Mouse (Mus musculus) neural tube, embryonic 11.5 days (tissue): Measurements from ENCODE around the gene Gnaq. TPM values are rescaled to one million over a fixed set of nuclear protein-coding genes. Genes with fewer than 3 reads are reported as not detected.
"Not testable (repeated sequence)": the region's sequence is repeated elsewhere in the genome, so short reads cannot be mapped to it uniquely, and the experiment has no call there.

Experiments used
- ATAC-seq: fragments of 200-750 bp; cut with Nextera tagmentation; 2 replicates; pipeline ENCODE4 v1.8.0; 2017; ENCODE audit warnings: moderate number of reproducible peaks, mild to moderate bottlenecking, moderate TSS enrichment, moderate library complexity; ENCODE audit not compliant: insufficient read depth, low FRiP score, low TSS enrichment
- DNase-seq: peaks from one replicate; pipeline ENCODE4 v3.0.0-alpha.2; 2015; ENCODE audit warnings: low spot score
- H3K27ac ChIP-seq: fragments of 300-500 bp; sonication (generic); 2 replicates; pipeline ENCODE4 v1.5.1; 2014; ENCODE audit warnings: low read depth, mild to moderate bottlenecking, low read length
- H3K27me3 ChIP-seq: fragments of 300-500 bp; sonication (generic); 2 replicates; pipeline ENCODE4 v1.6.1; 2014; ENCODE audit warnings: mild to moderate bottlenecking, low read length, mixed read lengths; ENCODE audit not compliant: control insufficient read depth, insufficient read depth
- H3K36me3 ChIP-seq: fragments of 300-500 bp; sonication (generic); 2 replicates; pipeline ENCODE4 v1.6.1; 2014; ENCODE audit warnings: mild to moderate bottlenecking, low read length, moderate library complexity, mixed read lengths; ENCODE audit not compliant: control insufficient read depth, insufficient read depth
- H3K4me1 ChIP-seq: fragments of 300-500 bp; sonication (generic); 2 replicates; pipeline ENCODE4 v1.6.1; 2014; ENCODE audit warnings: low read length, mixed read lengths; ENCODE audit not compliant: control insufficient read depth, insufficient read depth
- H3K4me2 ChIP-seq: fragments of 300-500 bp; sonication (generic); 2 replicates; pipeline ENCODE4 v1.6.1; 2014; ENCODE audit warnings: low read depth, mild to moderate bottlenecking, moderate library complexity
- H3K4me3 ChIP-seq: fragments of 300-500 bp; sonication (generic); 2 replicates; pipeline ENCODE4 v1.5.1; 2014; ENCODE audit warnings: low read depth, low read length
- H3K9ac ChIP-seq: fragments of 300-500 bp; sonication (generic); 2 replicates; pipeline ENCODE4 v1.6.1; 2014; ENCODE audit warnings: mild to moderate bottlenecking, low read length
- H3K9me3 ChIP-seq: fragments of 300-500 bp; sonication (generic); 2 replicates; pipeline ENCODE4 v1.6.1; 2016; ENCODE audit warnings: low read length; ENCODE audit not compliant: control insufficient read depth
- WGBS: fragments of 180-500 bp; shearing (Covaris S2); extraction: QIAGEN DNeasy Blood & Tissue Kit; methylation state at CpG from one replicate; pipeline ENCODE4 v1.1.7; 2014; 5-methylcytosine and 5-hydroxymethylcytosine counted together
- polyA plus RNA-seq: library from polyadenylated mRNA; unstranded; fragments of >200 nt; fragmentation: Nextera tagmentation; extraction: Ambion mirVana; gene quantifications from 2 replicates; pipeline ENCODE4 v1.2.1, GENCODE M21; 2014

Gene Gnaq
- 24.5 and 26.5 TPM in 2 replicates for polyA plus RNA-seq

- Histone ChIP-seq H3K4me3 (peak within 1 kb of the TSS; percentile 94), H3K27me3 (no peaks in the 10 kb centered on the region), H3K36me3 (no peaks in the 10 kb centered on the region), H3K4me2 (peak within 1 kb of the TSS; percentile 65), H3K9ac (peak within 1 kb of the TSS; percentile 98), H3K4me1 (peaks cover 12% of the 10 kb centered on the region; the same call in 1 of the 2 replicates), H3K27ac (peak within 1 kb of the TSS; percentile 99), H3K9me3 (no peaks in the 10 kb centered on the region)
- DNase-seq (no peak), ATAC-seq (no peak)
- no CpG with 5 or more reads among the region's 14 CpGs for WGBS
These were observed at the start of gene Gnaq for GRCm38 (mm10) chr19:16132791-16132864. Gene Gnaq, plus strand, starts transcription at chr19:16132831.

GRCm38 (mm10) chr19:16083981-16084630 is 48.5 kb upstream of the Gnaq start:
- not testable (repeated sequence) for H3K27ac ChIP-seq, H3K9ac ChIP-seq, ATAC-seq, H3K27me3 ChIP-seq, H3K4me2 ChIP-seq, DNase-seq, H3K9me3 ChIP-seq, H3K4me1 ChIP-seq, H3K36me3 ChIP-seq, H3K4me3 ChIP-seq
- 96% methylated on average over 21 of the region's 21 CpGs for WGBS

- 63% methylated on average over 4 of the region's 4 CpGs for WGBS
- H3K4me2 ChIP-seq: no peak overlapping the region
- DNase-seq (no peak), ATAC-seq (no peak)
- no peaks in the 10 kb centered on the region for H3K36me3 ChIP-seq
- H3K4me1 ChIP-seq: no peaks in the 10 kb centered on the region
- H3K27ac ChIP-seq: no peak overlapping the region
- H3K27me3 ChIP-seq: no peaks in the 10 kb centered on the region
- H3K9me3 ChIP-seq: no peaks in the 10 kb centered on the region
- H3K9ac ChIP-seq: no peak overlapping the region
- H3K4me3 ChIP-seq: no peak overlapping the region
These were observed 47.4 kb upstream of the Gnaq start for GRCm38 (mm10) chr19:16085248-16085647.

GRCm38 (mm10) chr19:16086154-16086553 is 46.5 kb upstream of the Gnaq start:
- H3K4me1 ChIP-seq: no peaks in the 10 kb centered on the region
- no peak overlapping the region for H3K27ac ChIP-seq
- no peaks in the 10 kb centered on the region for H3K9me3 ChIP-seq
- no peak overlapping the region for H3K9ac ChIP-seq
- ATAC-seq: no peak
- H3K36me3 ChIP-seq: no peaks in the 10 kb centered on the region
- DNase-seq: no peak
- H3K27me3 ChIP-seq: no peaks in the 10 kb centered on the region
- no peak overlapping the region for H3K4me2 ChIP-seq
- no peak overlapping the region for H3K4me3 ChIP-seq

DNA sequence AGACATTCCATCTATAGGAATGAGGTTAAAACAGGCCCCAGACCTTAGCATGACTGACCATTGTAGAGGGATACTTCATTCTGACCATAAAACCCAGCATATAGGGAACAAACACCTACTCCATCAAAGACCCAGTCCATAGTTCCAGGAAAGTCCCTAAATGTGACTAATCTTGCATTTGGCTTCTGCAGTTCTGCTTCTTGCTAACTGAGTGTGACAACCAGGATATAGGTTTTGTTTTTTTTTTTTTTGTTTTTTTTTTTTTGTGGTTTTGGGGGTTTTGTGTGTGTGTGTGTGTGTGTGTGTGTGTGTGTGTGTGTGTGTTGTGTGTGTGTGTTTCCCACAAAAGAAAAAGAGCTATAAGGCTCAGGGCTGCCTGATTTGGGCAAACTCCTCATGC is 46.0 kb upstream of the Gnaq start:
- no peaks in the 10 kb centered on the region for H3K36me3 ChIP-seq
- ATAC-seq (no peak), DNase-seq (no peak)
- no peak overlapping the region for H3K9ac ChIP-seq
- H3K4me2 ChIP-seq: no peak overlapping the region
- no peaks in the 10 kb centered on the region for H3K27me3 ChIP-seq
- H3K9me3 ChIP-seq: no peaks in the 10 kb centered on the region
- H3K27ac ChIP-seq: no peak overlapping the region
- no peak overlapping the region for H3K4me3 ChIP-seq
- no peaks in the 10 kb centered on the region for H3K4me1 ChIP-seq

GRCm38 (mm10) chr19:16087391-16087790 is 45.2 kb upstream of the Gnaq start:
- no peak overlapping the region for H3K9ac ChIP-seq
- no peaks in the 10 kb centered on the region for H3K9me3 ChIP-seq
- H3K4me2 ChIP-seq: no peak overlapping the region
- ATAC-seq (no peak), DNase-seq (no peak)
- no peaks in the 10 kb centered on the region for H3K36me3 ChIP-seq
- no peak overlapping the region for H3K4me3 ChIP-seq
- no peaks in the 10 kb centered on the region for H3K27me3 ChIP-seq
- no peaks in the 10 kb centered on the region for H3K4me1 ChIP-seq
- H3K27ac ChIP-seq: no peak overlapping the region

DNA sequence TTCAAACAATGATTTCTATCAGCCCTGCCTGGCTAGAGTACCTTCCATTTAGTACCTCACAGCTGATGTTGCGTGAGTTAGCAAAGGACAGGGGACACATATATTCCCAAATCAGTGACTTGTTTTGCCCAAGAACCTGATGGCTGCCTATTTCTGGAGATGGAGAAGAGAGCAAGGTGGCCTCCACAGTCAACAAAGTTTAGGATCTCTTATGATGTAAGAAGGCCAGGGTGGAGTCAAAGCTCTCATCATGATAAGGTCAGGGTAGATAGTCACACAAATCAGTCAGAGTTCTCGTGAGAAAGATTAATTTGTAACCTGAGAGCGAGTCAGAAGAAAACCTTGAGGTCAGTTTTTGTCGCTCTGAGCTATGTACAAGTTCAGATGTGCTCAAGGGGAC is 39.0 kb upstream of the Gnaq start:
- ATAC-seq (no peak), DNase-seq (no peak)
- Histone ChIP-seq H3K4me3 (no peak overlapping the region), H3K27me3 (no peaks in the 10 kb centered on the region), H3K4me1 (no peaks in the 10 kb centered on the region), H3K36me3 (no peaks in the 10 kb centered on the region), H3K4me2 (no peak overlapping the region), H3K9me3 (no peaks in the 10 kb centered on the region), H3K9ac (no peak overlapping the region), H3K27ac (no peak overlapping the region)
- WGBS: 84% methylated on average over 4 of the region's 4 CpGs

- Histone ChIP-seq H3K4me3 (no peak overlapping the region), H3K27me3 (no peaks in the 10 kb centered on the region), H3K9ac (no peak overlapping the region), H3K4me1 (no peaks in the 10 kb centered on the region), H3K27ac (no peak overlapping the region), H3K36me3 (no peaks in the 10 kb centered on the region), H3K9me3 (no peaks in the 10 kb centered on the region), H3K4me2 (no peak overlapping the region)
- ATAC-seq: no peak
- 82% methylated on average over 3 of the region's 3 CpGs for WGBS
- DNase-seq: no peak
These were observed 22.7 kb upstream of the Gnaq start for GRCm38 (mm10) chr19:16109901-16110300.

- no peak overlapping the region for H3K4me3 ChIP-seq
- no peak overlapping the region for H3K4me2 ChIP-seq
- no peaks in the 10 kb centered on the region for H3K9me3 ChIP-seq
- no peak overlapping the region for H3K9ac ChIP-seq
- DNase-seq: no peak
- H3K27me3 ChIP-seq: no peaks in the 10 kb centered on the region
- H3K4me1 ChIP-seq: no peaks in the 10 kb centered on the region
- WGBS: 76% methylated on average over 3 of the region's 3 CpGs
- no peak for ATAC-seq
- H3K36me3 ChIP-seq: no peaks in the 10 kb centered on the region
- H3K27ac ChIP-seq: no peak overlapping the region
These were observed 22.0 kb upstream of the Gnaq start for GRCm38 (mm10) chr19:16110670-16111069.
